Mouse (Mus musculus): ENCODE data around the gene Actb.

- no peak for TF ChIP-seq CTCF (IDR thresholded peaks at IDR 0.05)
- TF ChIP-seq EP300 (IDR thresholded peaks at IDR 0.05): no peak
These were observed 5.9 kb downstream of the Actb start for GRCm38 (mm10) chr5:142900651-142901050.

Measured in lung, postnatal 0 days (tissue).